Mouse (Mus musculus) embryonic facial prominence, embryonic 12.5 days (tissue): Measurements from ENCODE around the gene Naaa. TPM values are rescaled to one million over a fixed set of nuclear protein-coding genes. Genes with fewer than 3 reads are reported as not detected.

Experiments
- ATAC-seq: fragments of 200-750 bp; cut with Nextera tagmentation; 2 replicates; pipeline ENCODE4 v1.8.0; 2017; ENCODE audit not compliant: insufficient number of reproducible peaks, insufficient read depth, low FRiP score, low TSS enrichment
- H3K27ac ChIP-seq: fragments of 300-500 bp; sonication (generic); 2 replicates; pipeline ENCODE4 v1.5.1; 2016; ENCODE audit warnings: mild to moderate bottlenecking
- H3K27me3 ChIP-seq: fragments of 300-500 bp; sonication (generic); 2 replicates; pipeline ENCODE4 v1.6.1; 2016; ENCODE audit warnings: mild to moderate bottlenecking, moderate library complexity
- H3K36me3 ChIP-seq: fragments of 300-500 bp; sonication (generic); 2 replicates; pipeline ENCODE4 v1.6.1; 2016; ENCODE audit warnings: mild to moderate bottlenecking
- H3K4me1 ChIP-seq: fragments of 300-500 bp; sonication (generic); 2 replicates; pipeline ENCODE4 v1.6.1; 2016
- H3K4me2 ChIP-seq: fragments of 300-500 bp; sonication (generic); replicated peaks from 2 replicates; pipeline ENCODE4 v1.6.1; 2016; ENCODE audit warnings: mild to moderate bottlenecking, moderate library complexity
- H3K4me3 ChIP-seq: fragments of 300-500 bp; sonication (generic); 2 replicates; pipeline ENCODE4 v1.5.1; 2016; ENCODE audit warnings: mild to moderate bottlenecking
- H3K9ac ChIP-seq: fragments of 300-500 bp; sonication (generic); 2 replicates; pipeline ENCODE4 v1.6.1; 2016; ENCODE audit warnings: mild to moderate bottlenecking, moderate library complexity
- H3K9me3 ChIP-seq: fragments of 300-500 bp; sonication (generic); 2 replicates; pipeline ENCODE4 v1.6.1; 2016; ENCODE audit warnings: mild to moderate bottlenecking, moderate library complexity
- WGBS: fragments of 180-500 bp; shearing (Covaris S2); methylation state at CpG from one replicate; pipeline ENCODE4 v1.1.7; 2016; 5-methylcytosine and 5-hydroxymethylcytosine counted together
- polyA plus RNA-seq: library from polyadenylated mRNA; unstranded; fragments of >200 nt; fragmentation: Nextera tagmentation; extraction: Ambion mirVana; gene quantifications from 2 replicates; pipeline ENCODE4 v1.2.1, GENCODE M21; 2016

Naaa gene
- 5.7 TPM in 2 replicates for polyA plus RNA-seq

GRCm38 (mm10) chr5:92277437-92278394 is at the start of gene Naaa:
TSS of gene Naaa (minus strand) at chr5:92278170.
- Histone ChIP-seq H3K27ac (0 out of 2 replicates have a peak within 1 kb of the TSS, but pooled peaks have one; percentile 13), H3K4me2 (peak within 1 kb of the TSS; percentile 82), H3K4me3 (peak within 1 kb of the TSS; percentile 72), H3K27me3 (no peaks in the 10 kb centered on the region), H3K9me3 (no peaks in the 10 kb centered on the region), H3K36me3 (no peaks in the 10 kb centered on the region), H3K4me1 (0 out of 2 replicates have a peak, but pooled peaks cover 3% of the 10 kb centered on the region), H3K9ac (peak within 1 kb of the TSS; percentile 57)
- ATAC-seq, result peak; percentile 82
- WGBS, result 3% methylated on average over 54 of the region's 54 CpGs

- H3K4me1 ChIP-seq, result no peaks in the 10 kb centered on the region
- H3K9ac ChIP-seq, result no peak overlapping the region
- no peaks in the 10 kb centered on the region for H3K36me3 ChIP-seq
- no peaks in the 10 kb centered on the region for H3K27me3 ChIP-seq
- no peak overlapping the region for H3K4me2 ChIP-seq
- H3K27ac ChIP-seq, result no peak overlapping the region
- no peak overlapping the region for H3K4me3 ChIP-seq
- H3K9me3 ChIP-seq, result no peaks in the 10 kb centered on the region
- 73% methylated on average over 6 of the region's 6 CpGs for WGBS
- ATAC-seq, result no peak
Measured at GRCm38 (mm10) chr5:92327367-92327766, 49.4 kb upstream of the Naaa start.

GRCm38 (mm10) chr5:92323264-92323663 is 45.3 kb upstream of the Naaa start:
- Histone ChIP-seq H3K9ac (no peak overlapping the region), H3K27ac (no peak overlapping the region), H3K4me2 (no peak overlapping the region), H3K4me1 (no peaks in the 10 kb centered on the region), H3K36me3 (no peaks in the 10 kb centered on the region), H3K4me3 (no peak overlapping the region), H3K27me3 (no peaks in the 10 kb centered on the region), H3K9me3 (no peaks in the 10 kb centered on the region)
- 73% methylated on average over 5 of the region's 5 CpGs for WGBS
- ATAC-seq, result no peak

- Histone ChIP-seq H3K4me1 (no peaks in the 10 kb centered on the region), H3K27me3 (no peaks in the 10 kb centered on the region), H3K9ac (no peak overlapping the region), H3K4me2 (no peak overlapping the region), H3K9me3 (no peaks in the 10 kb centered on the region), H3K36me3 (no peaks in the 10 kb centered on the region), H3K4me3 (no peak overlapping the region), H3K27ac (no peak overlapping the region)
- ATAC-seq, result no peak
- WGBS, result 79% methylated on average over 4 of the region's 4 CpGs
Measured at GRCm38 (mm10) chr5:92322612-92323011, 44.6 kb upstream of the Naaa start.

GRCm38 (mm10) chr5:92321631-92322400 is 43.8 kb upstream of the Naaa start:
- Histone ChIP-seq H3K4me1 (no peaks in the 10 kb centered on the region), H3K9me3 (no peaks in the 10 kb centered on the region), H3K4me3 (no peak overlapping the region), H3K9ac (no peak overlapping the region), H3K4me2 (no peak overlapping the region), H3K27ac (no peak overlapping the region), H3K27me3 (no peaks in the 10 kb centered on the region), H3K36me3 (no peaks in the 10 kb centered on the region)
- WGBS, result 74% methylated on average over 8 of the region's 8 CpGs
- ATAC-seq, result no peak

- Histone ChIP-seq H3K27me3 (no peaks in the 10 kb centered on the region), H3K36me3 (no peaks in the 10 kb centered on the region), H3K9me3 (no peaks in the 10 kb centered on the region), H3K9ac (no peak overlapping the region), H3K4me2 (no peak overlapping the region), H3K4me1 (no peaks in the 10 kb centered on the region), H3K4me3 (no peak overlapping the region), H3K27ac (no peak overlapping the region)
- no peak for ATAC-seq
- WGBS, result 94% methylated on average over 14 of the region's 14 CpGs
Measured at GRCm38 (mm10) chr5:92318596-92318995, 40.6 kb upstream of the Naaa start.

GRCm38 (mm10) chr5:92318119-92318518 is 40.1 kb upstream of the Naaa start:
- no peaks in the 10 kb centered on the region for H3K4me1 ChIP-seq
- H3K4me3 ChIP-seq, result no peak overlapping the region
- H3K27me3 ChIP-seq, result no peaks in the 10 kb centered on the region
- H3K9ac ChIP-seq, result no peak overlapping the region
- no peaks in the 10 kb centered on the region for H3K36me3 ChIP-seq
- H3K27ac ChIP-seq, result no peak overlapping the region
- ATAC-seq, result no peak
- H3K9me3 ChIP-seq, result no peaks in the 10 kb centered on the region
- H3K4me2 ChIP-seq, result no peak overlapping the region
- 78% methylated on average over 7 of the region's 7 CpGs for WGBS

GRCm38 (mm10) chr5:92313776-92314175 is 35.8 kb upstream of the Naaa start:
- no peak for ATAC-seq
- no peaks in the 10 kb centered on the region for H3K9me3 ChIP-seq
- H3K27ac ChIP-seq, result no peak overlapping the region
- H3K27me3 ChIP-seq, result no peaks in the 10 kb centered on the region
- H3K4me3 ChIP-seq, result no peak overlapping the region
- H3K9ac ChIP-seq, result no peak overlapping the region
- peaks cover 4% of the 10 kb centered on the region for H3K4me1 ChIP-seq
- H3K36me3 ChIP-seq, result no peaks in the 10 kb centered on the region
- WGBS, result 79% methylated on average over 7 of the region's 7 CpGs
- H3K4me2 ChIP-seq, result no peak overlapping the region

GRCm38 (mm10) chr5:92312046-92312715 is 34.2 kb upstream of the Naaa start:
- Histone ChIP-seq H3K9ac (no peak overlapping the region), H3K4me3 (no peak overlapping the region), H3K4me2 (no peak overlapping the region), H3K27me3 (no peaks in the 10 kb centered on the region), H3K9me3 (no peaks in the 10 kb centered on the region), H3K27ac (no peak overlapping the region), H3K36me3 (no peaks in the 10 kb centered on the region), H3K4me1 (peaks cover 8% of the 10 kb centered on the region)
- 14% methylated on average over 13 of the region's 13 CpGs for WGBS
- no peak for ATAC-seq

GRCm38 (mm10) chr5:92309681-92310511 is 31.9 kb upstream of the Naaa start, which contains the start of gene Sdad1:
TSS of gene Sdad1 (minus strand) at chr5:92310479.
- WGBS, result 3% methylated on average over 41 of the region's 41 CpGs
- Histone ChIP-seq H3K27me3 (no peaks in the 10 kb centered on the region), H3K9ac (peak within 1 kb of the TSS; percentile 78), H3K9me3 (no peaks in the 10 kb centered on the region), H3K4me1 (peaks cover 8% of the 10 kb centered on the region), H3K4me3 (peak within 1 kb of the TSS; percentile 88), H3K36me3 (peaks cover 9% of the 10 kb centered on the region; the same call in 1 of the 2 replicates), H3K4me2 (peak within 1 kb of the TSS; percentile 64), H3K27ac (peak within 1 kb of the TSS; percentile 52; the same call in 1 of the 2 replicates)
- peak; percentile 91 for ATAC-seq

- Histone ChIP-seq H3K27ac (no peak overlapping the region), H3K9me3 (no peaks in the 10 kb centered on the region), H3K27me3 (no peaks in the 10 kb centered on the region), H3K4me2 (no peak overlapping the region), H3K4me1 (peaks cover 8% of the 10 kb centered on the region), H3K4me3 (no peak overlapping the region), H3K9ac (no peak overlapping the region), H3K36me3 (peaks cover 61% of the 10 kb centered on the region)
- ATAC-seq, result no peak
- 84% methylated on average over 3 of the region's 3 CpGs for WGBS
Measured at GRCm38 (mm10) chr5:92304291-92304690, 26.3 kb upstream of the Naaa start.
